Mouse (Mus musculus): Measurements from ENCODE around the gene A630001G21Rik. TPM values are rescaled to one million over a fixed set of nuclear protein-coding genes. Genes with fewer than 3 reads are reported as not detected.
A peak's percentile ranks its signal among the peaks of the same experiment; 100 is the strongest.

A630001G21Rik gene
- polyA plus RNA-seq, 1 experiment from 2014 or later: 2.2 TPM

DNA sequence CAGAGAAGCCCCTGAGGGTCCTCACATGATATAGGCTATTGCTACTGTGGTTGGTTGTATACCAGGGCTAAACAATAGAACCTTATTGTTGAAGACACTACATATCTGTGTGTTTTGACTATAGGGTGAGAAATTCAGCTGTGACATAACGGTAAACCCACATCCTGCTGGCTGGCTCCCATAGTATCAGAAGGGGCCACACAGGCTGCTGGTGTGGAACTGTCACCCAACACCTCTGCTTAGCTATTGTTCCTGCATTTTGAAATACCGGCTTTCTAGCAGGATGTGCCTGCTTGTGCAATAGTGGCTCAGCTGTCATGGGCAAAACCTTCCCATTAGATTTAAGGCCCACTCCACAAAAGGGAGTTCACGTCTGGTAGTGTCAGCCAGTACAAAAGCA lies 45.9 kb downstream of the A630001G21Rik start:
- no peak overlapping the region for H3K4me2 ChIP-seq
- no peak overlapping the region for H3K9ac ChIP-seq
- no peak overlapping the region for H3K27ac ChIP-seq
- no peaks in the 10 kb centered on the region for H3K36me3 ChIP-seq
- ATAC-seq (ENCODE audit: insufficient number of reproducible peaks, insufficient read depth, low FRiP score, low TSS enrichment, low read depth): no peak
- WGBS: 87% methylated on average over 3 of the region's 3 CpGs
- no peaks in the 10 kb centered on the region for H3K9me3 ChIP-seq
- no peaks in the 10 kb centered on the region for H3K27me3 ChIP-seq
- H3K4me3 ChIP-seq: no peak overlapping the region
- H3K4me1 ChIP-seq: peaks cover 8% of the 10 kb centered on the region; the same call in 1 of the 2 replicates

DNA sequence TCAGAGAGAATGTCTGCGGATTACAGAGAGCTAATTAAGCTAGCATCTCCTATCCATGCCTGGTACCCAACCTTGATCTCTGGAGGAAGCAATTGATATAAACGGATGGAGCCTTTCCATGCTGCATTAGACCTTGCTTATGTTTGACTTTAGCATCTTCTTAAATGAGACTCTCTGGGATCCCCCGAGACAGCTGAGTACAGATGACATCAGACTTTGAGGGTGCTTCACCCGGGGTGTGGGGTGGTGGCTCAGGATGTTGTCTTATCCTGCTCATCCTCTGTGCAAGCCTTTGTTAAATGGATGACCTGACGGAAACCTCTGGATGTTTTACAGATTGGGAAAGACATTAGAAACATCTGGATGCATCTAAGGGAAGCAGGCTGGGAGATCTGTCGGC lies 48.0 kb downstream of the A630001G21Rik start:
- Histone ChIP-seq H3K4me2 (no peak overlapping the region), H3K9me3 (no peaks in the 10 kb centered on the region), H3K9ac (no peak overlapping the region), H3K4me3 (no peak overlapping the region), H3K36me3 (no peaks in the 10 kb centered on the region), H3K27me3 (no peaks in the 10 kb centered on the region), H3K27ac (no peak overlapping the region), H3K4me1 (no peaks in the 10 kb centered on the region)
- no peak for ATAC-seq (ENCODE audit: insufficient number of reproducible peaks, insufficient read depth, low FRiP score, low TSS enrichment, low read depth)
- 68% methylated on average over 6 of the region's 6 CpGs for WGBS

GRCm38 (mm10) chr1:85720220-85720893 lies 58.1 kb downstream of the A630001G21Rik start:
- Histone ChIP-seq H3K9ac (no peak overlapping the region), H3K36me3 (no peaks in the 10 kb centered on the region), H3K27ac (no peak overlapping the region), H3K9me3 (no peaks in the 10 kb centered on the region), H3K4me3 (no peak overlapping the region), H3K4me2 (no peak overlapping the region), H3K27me3 (no peaks in the 10 kb centered on the region), H3K4me1 (no peaks in the 10 kb centered on the region)
- ATAC-seq (ENCODE audit: insufficient number of reproducible peaks, insufficient read depth, low FRiP score, low TSS enrichment, low read depth): no peak
- 70% methylated on average over 10 of the region's 10 CpGs for WGBS

GRCm38 (mm10) chr1:85719049-85719448 lies 59.4 kb downstream of the A630001G21Rik start:
- ATAC-seq (ENCODE audit: insufficient number of reproducible peaks, insufficient read depth, low FRiP score, low TSS enrichment, low read depth): no peak
- WGBS: 85% methylated on average over 4 of the region's 4 CpGs
- Histone ChIP-seq H3K9ac (no peak overlapping the region), H3K9me3 (no peaks in the 10 kb centered on the region), H3K27me3 (no peaks in the 10 kb centered on the region), H3K27ac (no peak overlapping the region), H3K4me2 (no peak overlapping the region), H3K4me3 (no peak overlapping the region), H3K4me1 (no peaks in the 10 kb centered on the region), H3K36me3 (no peaks in the 10 kb centered on the region)

DNA sequence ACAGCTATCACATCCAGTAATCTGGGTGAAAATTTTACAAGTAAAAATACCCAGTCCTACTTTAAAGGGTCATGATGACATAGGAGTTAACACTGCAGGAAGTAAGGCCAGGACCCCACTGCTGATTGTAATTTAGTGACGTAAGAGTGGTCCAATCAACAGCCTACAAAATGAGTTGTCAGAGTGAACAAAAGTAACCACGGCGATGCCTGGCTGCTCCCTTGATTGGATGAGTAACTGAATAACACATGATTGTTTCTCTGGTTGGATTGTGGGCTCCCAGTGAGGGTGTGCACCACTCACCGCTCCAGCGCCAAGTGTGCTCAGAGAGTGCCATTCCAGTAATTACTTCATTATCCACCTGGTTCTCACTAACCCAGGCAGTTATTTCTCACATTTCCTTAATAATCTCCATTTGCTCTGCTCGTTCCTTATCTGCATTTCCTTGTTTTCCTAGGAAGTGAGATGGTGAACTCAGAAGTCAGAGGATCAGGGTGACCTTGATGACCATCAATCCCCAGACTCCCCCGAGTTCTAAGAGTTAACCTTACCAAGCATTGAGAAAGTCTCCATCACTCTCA lies 61.9 kb downstream of the A630001G21Rik start:
- ATAC-seq (ENCODE audit: insufficient number of reproducible peaks, insufficient read depth, low FRiP score, low TSS enrichment, low read depth): no peak

DNA sequence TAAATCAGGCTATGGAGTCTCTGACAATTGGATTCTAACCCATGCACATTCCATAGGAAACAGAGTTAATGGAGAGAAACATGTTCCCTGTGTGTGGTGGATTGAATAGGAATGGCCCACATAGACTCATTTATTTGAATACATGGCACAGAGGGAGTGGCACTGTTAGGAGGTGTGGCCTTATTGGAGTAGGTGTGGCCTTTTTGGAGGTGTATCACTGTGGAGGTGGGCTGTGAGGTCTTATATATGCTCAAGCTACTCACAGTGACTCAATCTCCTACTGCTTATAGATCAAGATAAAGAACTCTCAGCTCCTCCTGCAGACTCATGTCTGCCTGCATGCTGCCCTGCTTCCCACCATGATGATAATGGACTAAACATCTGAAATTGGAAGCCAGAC lies 63.9 kb downstream of the A630001G21Rik start:
- Histone ChIP-seq H3K27me3 (no peaks in the 10 kb centered on the region), H3K27ac (no peak overlapping the region), H3K9ac (no peak overlapping the region), H3K4me1 (no peaks in the 10 kb centered on the region), H3K36me3 (no peaks in the 10 kb centered on the region), H3K4me3 (no peak overlapping the region), H3K9me3 (no peaks in the 10 kb centered on the region), H3K4me2 (no peak overlapping the region)
- no peak for ATAC-seq (ENCODE audit: insufficient number of reproducible peaks, insufficient read depth, low FRiP score, low TSS enrichment, low read depth)

More for the DNA sequence above, 61.9 kb downstream of the A630001G21Rik start:
- Histone ChIP-seq H3K9me3 (no peaks in the 10 kb centered on the region), H3K4me1 (no peaks in the 10 kb centered on the region), H3K4me2 (no peak overlapping the region), H3K9ac (no peak overlapping the region), H3K27me3 (no peaks in the 10 kb centered on the region), H3K27ac (no peak overlapping the region), H3K4me3 (no peak overlapping the region), H3K36me3 (no peaks in the 10 kb centered on the region)
- 58% methylated on average over 7 of the region's 7 CpGs for WGBS

DNA sequence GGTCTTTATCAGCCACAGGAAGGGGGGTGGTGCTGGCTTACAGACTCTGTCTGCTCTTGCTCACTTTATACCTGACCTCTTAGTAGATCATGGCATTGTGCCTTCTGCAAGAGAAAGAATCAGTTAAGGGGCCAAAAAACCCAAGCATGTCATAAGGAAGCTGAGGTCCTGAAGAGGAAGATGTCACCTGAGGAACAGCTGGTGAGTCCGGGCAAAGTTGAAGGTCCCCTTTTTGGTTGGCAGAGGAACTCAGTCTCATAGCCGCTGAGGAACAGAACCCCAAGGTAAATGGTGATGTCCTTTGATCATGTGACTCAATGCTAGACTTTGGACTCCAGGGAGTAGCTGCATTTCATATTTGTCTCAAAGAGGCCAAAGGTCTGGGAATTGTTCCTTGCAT lies 71.7 kb downstream of the A630001G21Rik start:
- no peak overlapping the region for H3K27ac ChIP-seq
- no peak overlapping the region for H3K9ac ChIP-seq
- H3K4me3 ChIP-seq: no peak overlapping the region
- H3K9me3 ChIP-seq: no peaks in the 10 kb centered on the region
- no peaks in the 10 kb centered on the region for H3K27me3 ChIP-seq
- 82% methylated on average over 2 of the region's 2 CpGs for WGBS
- H3K36me3 ChIP-seq: no peaks in the 10 kb centered on the region
- ATAC-seq (ENCODE audit: insufficient number of reproducible peaks, insufficient read depth, low FRiP score, low TSS enrichment, low read depth): no peak
- H3K4me1 ChIP-seq: no peaks in the 10 kb centered on the region
- H3K4me2 ChIP-seq: no peak overlapping the region

DNA sequence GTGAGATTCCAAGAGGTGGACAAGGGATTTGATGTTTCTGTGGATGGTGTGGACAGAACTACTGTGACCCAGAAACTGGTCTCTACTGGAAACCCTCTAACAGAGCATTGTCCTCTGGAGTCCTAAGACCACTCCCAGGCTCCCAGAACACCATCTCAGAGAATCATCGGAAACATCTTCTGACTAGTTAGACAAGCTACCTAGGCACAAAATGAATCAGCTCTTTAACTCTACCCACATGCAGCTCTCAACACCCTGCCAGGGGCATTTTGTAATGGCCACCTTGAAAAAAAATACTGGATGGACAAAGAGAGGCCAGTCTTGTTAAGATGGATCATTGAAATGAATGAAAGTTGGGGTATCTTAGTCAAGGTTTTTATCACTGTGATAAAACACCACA lies 72.9 kb downstream of the A630001G21Rik start:
- Histone ChIP-seq H3K27me3 (no peaks in the 10 kb centered on the region), H3K9ac (no peak overlapping the region), H3K4me3 (no peak overlapping the region), H3K36me3 (no peaks in the 10 kb centered on the region), H3K4me1 (no peaks in the 10 kb centered on the region), H3K9me3 (no peaks in the 10 kb centered on the region), H3K27ac (no peak overlapping the region), H3K4me2 (no peak overlapping the region)
- WGBS: 89% methylated on average over 1 of the region's 1 CpGs
- no peak for ATAC-seq (ENCODE audit: insufficient number of reproducible peaks, insufficient read depth, low FRiP score, low TSS enrichment, low read depth)

GRCm38 (mm10) chr1:85703245-85704186 lies 74.9 kb downstream of the A630001G21Rik start:
- no peaks in the 10 kb centered on the region for H3K4me1 ChIP-seq
- no peak overlapping the region for H3K27ac ChIP-seq
- ATAC-seq (ENCODE audit: insufficient number of reproducible peaks, insufficient read depth, low FRiP score, low TSS enrichment, low read depth): peak; percentile 93
- H3K9me3 ChIP-seq: no peaks in the 10 kb centered on the region
- no peaks in the 10 kb centered on the region for H3K27me3 ChIP-seq
- H3K4me2 ChIP-seq: peak overlapping the region; percentile 61
- WGBS: 21% methylated on average over 22 of the region's 22 CpGs
- H3K4me3 ChIP-seq: peak overlapping the region; percentile 40
- no peaks in the 10 kb centered on the region for H3K36me3 ChIP-seq
- H3K9ac ChIP-seq: peak overlapping the region; percentile 51; the same call in 1 of the 2 replicates

GRCm38 (mm10) chr1:85702531-85702930 lies 75.9 kb downstream of the A630001G21Rik start:
- WGBS: 78% methylated on average over 4 of the region's 4 CpGs
- H3K4me3 ChIP-seq: no peak overlapping the region
- H3K27me3 ChIP-seq: no peaks in the 10 kb centered on the region
- ATAC-seq (ENCODE audit: insufficient number of reproducible peaks, insufficient read depth, low FRiP score, low TSS enrichment, low read depth): no peak
- H3K9me3 ChIP-seq: no peaks in the 10 kb centered on the region
- H3K4me1 ChIP-seq: no peaks in the 10 kb centered on the region
- H3K4me2 ChIP-seq: no peak overlapping the region
- H3K9ac ChIP-seq: no peak overlapping the region
- H3K27ac ChIP-seq: no peak overlapping the region
- H3K36me3 ChIP-seq: no peaks in the 10 kb centered on the region

DNA sequence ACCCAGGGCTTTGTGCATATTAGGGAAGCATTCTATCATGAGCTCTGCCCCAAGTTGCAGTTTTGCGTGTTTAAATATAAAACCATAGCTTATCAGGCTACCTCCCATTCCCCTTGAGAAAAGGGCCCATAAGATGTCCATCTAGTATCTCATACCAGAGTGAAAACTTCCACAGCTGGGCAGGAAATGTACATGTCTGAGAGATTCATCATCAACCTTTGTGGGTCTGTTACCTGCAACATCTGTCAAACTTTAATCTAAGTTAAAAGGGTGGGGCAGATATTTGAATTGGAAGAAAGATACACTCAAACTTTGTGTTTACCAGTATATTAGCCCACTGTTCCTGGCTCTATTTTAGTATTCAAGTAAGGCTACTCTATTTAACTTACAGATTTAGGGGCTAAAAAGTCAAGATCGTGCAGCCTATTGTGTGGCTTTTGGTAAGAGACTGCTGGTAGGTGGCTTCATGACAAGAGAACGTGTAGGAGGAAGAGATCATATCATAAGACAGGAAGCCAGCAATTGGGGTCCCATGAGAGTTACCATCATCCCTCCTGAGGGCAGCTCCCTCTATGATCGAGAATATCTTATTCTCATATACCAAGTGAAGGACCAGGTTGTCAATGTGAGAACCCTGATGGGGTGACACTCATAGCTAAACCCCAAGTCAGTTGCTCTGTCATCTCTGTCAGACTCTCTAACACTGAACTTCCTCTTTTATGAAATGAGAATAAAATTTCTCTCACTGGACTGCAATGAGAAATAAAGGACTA lies 80.5 kb downstream of the A630001G21Rik start:
- H3K9ac ChIP-seq: no peak overlapping the region
- H3K4me2 ChIP-seq: no peak overlapping the region

More for the DNA sequence above, 80.5 kb downstream of the A630001G21Rik start:
- ATAC-seq (ENCODE audit: insufficient number of reproducible peaks, insufficient read depth, low FRiP score, low TSS enrichment, low read depth): no peak
- WGBS: 78% methylated on average over 4 of the region's 4 CpGs
- H3K36me3 ChIP-seq: no peaks in the 10 kb centered on the region
- H3K4me3 ChIP-seq: no peak overlapping the region
- H3K27ac ChIP-seq: no peak overlapping the region
- no peaks in the 10 kb centered on the region for H3K27me3 ChIP-seq
- H3K9me3 ChIP-seq: no peaks in the 10 kb centered on the region
- no peaks in the 10 kb centered on the region for H3K4me1 ChIP-seq
